9 mouse cellular contexts compared by ENCODE assay signal in the genomic region with DNA sequence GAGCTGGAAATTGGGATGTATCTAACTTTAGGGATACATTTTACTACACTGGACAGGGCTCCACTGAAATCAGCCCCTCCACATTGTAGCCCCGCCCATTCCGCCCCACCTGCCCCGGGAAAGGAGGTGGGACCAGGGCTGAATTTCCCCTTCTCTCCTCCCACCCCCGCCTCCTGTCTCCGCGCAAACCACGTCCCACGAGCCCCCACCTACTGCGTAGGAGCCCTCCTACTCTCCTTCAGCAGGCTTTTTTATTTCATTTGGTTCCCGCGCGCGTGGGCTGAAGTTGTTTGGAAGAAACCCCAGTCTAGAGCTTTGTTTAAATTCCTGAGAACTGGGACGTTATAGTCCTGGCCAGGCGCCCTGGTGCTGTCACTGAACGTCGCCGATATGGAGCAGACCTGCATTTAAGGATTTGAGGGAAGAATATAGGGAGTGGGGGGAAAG. TPM values are rescaled to one million over a fixed set of nuclear protein-coding genes. Genes with fewer than 3 reads are reported as not detected.
A peak's percentile ranks its signal among the peaks of the same experiment; 100 is the strongest.
DNase-seq lines count a peak whose midpoint lies in the region; ATAC-seq and TF ChIP-seq lines count a peak whose summit lies in the region.
"Had no signal": no experiment of that assay in that cellular context is flagged by ENCODE, and none has a peak within 500 bp of the region (broad histone marks: within the 10 kb centered on the region; RNA-seq: fewer than 3 reads in every experiment).

No protein-coding gene starts in this region.

- DNase-seq in heart, postnatal 25 days (ENCODE audit: low spot score) = no peak
- DNase-seq in forebrain, postnatal 0 days = peak; percentile 36
- DNase-seq in layer of hippocampus, adult 8-10 months (ENCODE audit: low spot score in 2 of 2) = peak; percentile 38 to 61
- DNase-seq in midbrain, embryonic 11.5 days (ENCODE audit: low spot score, missing footprints) = peak; percentile 90
- DNase-seq in cerebellum, adult 11-12 months = no peak
- DNase-seq in spleen, postnatal 10 days (ENCODE audit: low spot score in 2 of 2) = no peak

- ATAC-seq in heart, embryonic 13.5 days (ENCODE audit: extremely low read depth, insufficient number of reproducible peaks, low FRiP score, low TSS enrichment) = no peak; the same call in 1 of the 2 replicates
- ATAC-seq in forebrain, postnatal 0 days = 0 out of 2 replicates have a peak, but pooled peaks have one; percentile 18
- peak; percentile 66 for ATAC-seq in midbrain, embryonic 11.5 days (ENCODE audit: low FRiP score)

- no peak for TF ChIP-seq POLR2A in ES-Bruce4 (IDR thresholded peaks at IDR 0.05; ENCODE audit: insufficient read depth, low read length)

- peak overlapping the region; percentile 85 for H3K4me2 ChIP-seq in heart, embryonic 13.5 days
- peak overlapping the region; percentile 53 for H3K4me2 ChIP-seq in forebrain, postnatal 0 days (ENCODE audit: low read depth)
- peak overlapping the region; percentile 53 for H3K4me2 ChIP-seq in midbrain, embryonic 11.5 days

- H3K27me3 ChIP-seq in heart, embryonic 13.5 days (replicated peaks) = peaks cover 78% of the 10 kb centered on the region
- no peaks in the 10 kb centered on the region; the same call in 1 of the 2 replicates for H3K27me3 ChIP-seq in ES-Bruce4 (ENCODE audit: control insufficient read depth, insufficient read depth, low read length, poor library complexity, severe bottlenecking)
- H3K27me3 ChIP-seq in forebrain, postnatal 0 days (ENCODE audit: insufficient read depth, low read length) = peaks cover 36% of the 10 kb centered on the region
- peaks cover 48% of the 10 kb centered on the region for H3K27me3 ChIP-seq in midbrain, embryonic 11.5 days (ENCODE audit: control insufficient read depth, insufficient read depth, low read length)

- intact Hi-C loops in heart, postnatal 25 days (cut with DNase I) = loop anchor here (1.0 to 10.0 kb wide), 3 partner anchors 71 to 203 kb away; no protein-coding TSS in a partner anchor

- no peaks in the 10 kb centered on the region for H3K9me3 ChIP-seq in heart, embryonic 13.5 days
- H3K9me3 ChIP-seq in ES-Bruce4 (replicated peaks; ENCODE audit: control insufficient read depth, insufficient read depth, low read length, poor library complexity, severe bottlenecking) = no peaks in the 10 kb centered on the region
- no peaks in the 10 kb centered on the region for H3K9me3 ChIP-seq in forebrain, postnatal 0 days (ENCODE audit: low read length)
- H3K9me3 ChIP-seq in midbrain, embryonic 11.5 days (ENCODE audit: control insufficient read depth, low read length) = no peaks in the 10 kb centered on the region

- H3K36me3 ChIP-seq in heart, embryonic 13.5 days = peaks cover 30% of the 10 kb centered on the region
- H3K36me3 ChIP-seq in ES-Bruce4 (ENCODE audit: control insufficient read depth, insufficient read depth, low read length, poor library complexity, severe bottlenecking) = no peaks in the 10 kb centered on the region
- no peaks in the 10 kb centered on the region for H3K36me3 ChIP-seq in forebrain, postnatal 0 days (ENCODE audit: insufficient read depth)
- no peaks in the 10 kb centered on the region for H3K36me3 ChIP-seq in midbrain, embryonic 11.5 days (ENCODE audit: control insufficient read depth, insufficient read depth, low read length)

- no peak for TF ChIP-seq EP300 in ES-Bruce4 (IDR thresholded peaks at IDR 0.05; ENCODE audit: insufficient read depth, low read depth, low read length)

- H3K27ac ChIP-seq in heart, embryonic 13.5 days (replicated peaks) = peak overlapping the region; percentile 86
- no peak overlapping the region for H3K27ac ChIP-seq in ES-Bruce4 (ENCODE audit: insufficient read depth, low read length)
- H3K27ac ChIP-seq in forebrain, postnatal 0 days (ENCODE audit: low read depth, low read length) = no peak overlapping the region
- H3K27ac ChIP-seq in midbrain, embryonic 11.5 days (ENCODE audit: low read depth, low read length) = no peak overlapping the region

- peaks cover 67% of the 10 kb centered on the region for H3K4me1 ChIP-seq in heart, embryonic 13.5 days
- H3K4me1 ChIP-seq in ES-Bruce4 (ENCODE audit: control insufficient read depth, insufficient read depth, low read length) = peaks cover 2% of the 10 kb centered on the region
- no peaks in the 10 kb centered on the region for H3K4me1 ChIP-seq in forebrain, postnatal 0 days (ENCODE audit: insufficient read depth)
- H3K4me1 ChIP-seq in midbrain, embryonic 11.5 days (ENCODE audit: control insufficient read depth, insufficient read depth, low read length) = peaks cover 9% of the 10 kb centered on the region

- under 1% methylated on average over 18 of the region's 18 CpGs for WGBS in heart, embryonic 13.5 days
- whole genome bisulfite sequencing in forebrain, postnatal 0 days = 1% methylated on average over 18 of the region's 18 CpGs
- WGBS in midbrain, embryonic 11.5 days = under 1% methylated on average over 18 of the region's 18 CpGs

- no peak for TF ChIP-seq CTCF in ES-Bruce4 (IDR thresholded peaks at IDR 0.05; ENCODE audit: low read depth, low read length)
- no peak for TF ChIP-seq CTCF in forebrain, postnatal 0 days (IDR thresholded peaks at IDR 0.05; ENCODE audit: low read depth)

- peak overlapping the region; percentile 87 for H3K9ac ChIP-seq in heart, embryonic 13.5 days
- peak overlapping the region; percentile 42 for H3K9ac ChIP-seq in ES-Bruce4 (ENCODE audit: low read depth, poor library complexity, severe bottlenecking)
- H3K9ac ChIP-seq in forebrain, postnatal 0 days = no peak overlapping the region
- peak overlapping the region; percentile 18; the same call in 1 of the 2 replicates for H3K9ac ChIP-seq in midbrain, embryonic 11.5 days (ENCODE audit: low read length)

- H3K4me3 ChIP-seq in heart, embryonic 13.5 days = peak overlapping the region; percentile 63
- H3K4me3 ChIP-seq in ES-Bruce4 (ENCODE audit: low read depth, low read length) = peak overlapping the region; percentile 57
- peak overlapping the region; percentile 27 for H3K4me3 ChIP-seq in forebrain, postnatal 0 days (ENCODE audit: low read depth, low read length)
- H3K4me3 ChIP-seq in midbrain, embryonic 11.5 days (ENCODE audit: low read depth, low read length) = peak overlapping the region; percentile 27

RNA-seq across cellular contexts. Expression of gene Col1a1, which starts 1.3 kb away (rescaled TPM):
- polyA plus RNA-seq in heart, embryonic 13.5 days (2015; fragmentation: Nextera tagmentation; extraction: Ambion mirVana) = 415 and 595 TPM in 2 replicates
- 100 to 1,000 TPM; 182 to 211 TPM for total RNA-seq in heart, postnatal 25 days (2021)
- polyA plus RNA-seq in ES-Bruce4 (2011; ENCODE audit: insufficient read depth, insufficient read length, low read depth, missing spikeins) = 17.1 and 18.1 TPM in 2 replicates
- 26.5 and 177 TPM in 2 replicates for total RNA-seq in forebrain, postnatal 0 days (2014; rRNA removed)
- polyA plus RNA-seq in forebrain, postnatal 0 days (2015; fragmentation: Nextera tagmentation; extraction: Ambion mirVana) = 33.2 and 43.3 TPM in 2 replicates
- total RNA-seq in layer of hippocampus, adult 8-10 months (2022) = 1 to 10 TPM; 6.6 to 7.8 (median 7.3) TPM
- polyA plus RNA-seq in midbrain, embryonic 11.5 days (2014; fragmentation: Nextera tagmentation; extraction: Ambion mirVana) = 128 and 136 TPM in 2 replicates

RNA-seq across cellular contexts. Expression of gene Hils1, which starts 30.0 kb away (rescaled TPM):
- polyA plus RNA-seq in heart, embryonic 13.5 days (2015; fragmentation: Nextera tagmentation; extraction: Ambion mirVana) = 0.23 TPM in 1 of 2 replicates, not detected in the other
- not detected for total RNA-seq in heart, postnatal 25 days (2021)
- not detected in 2 replicates for polyA plus RNA-seq in ES-Bruce4 (2011; ENCODE audit: insufficient read depth, insufficient read length, low read depth, missing spikeins)
- total RNA-seq in forebrain, postnatal 0 days (2014; rRNA removed) = not detected in 2 replicates
- not detected in 2 replicates for polyA plus RNA-seq in forebrain, postnatal 0 days (2015; fragmentation: Nextera tagmentation; extraction: Ambion mirVana)
- not detected for total RNA-seq in layer of hippocampus, adult 8-10 months (2022)
- not detected in 2 replicates for polyA plus RNA-seq in midbrain, embryonic 11.5 days (2014; fragmentation: Nextera tagmentation; extraction: Ambion mirVana)
- polyA plus RNA-seq: large intestine, adult 2 months had no signal

RNA-seq across cellular contexts. Expression of gene Sgca, which starts 38.8 kb away (rescaled TPM):
- polyA plus RNA-seq in heart, embryonic 13.5 days (2015; fragmentation: Nextera tagmentation; extraction: Ambion mirVana) = 27.0 and 29.2 TPM in 2 replicates
- total RNA-seq in heart, postnatal 25 days (2021) = 100 to 1,000 TPM; 142 to 163 TPM
- not detected in 2 replicates for polyA plus RNA-seq in ES-Bruce4 (2011; ENCODE audit: insufficient read depth, insufficient read length, low read depth, missing spikeins)
- total RNA-seq in forebrain, postnatal 0 days (2014; rRNA removed) = 0.15 TPM in 1 of 2 replicates, not detected in the other
- 0.09 and 0.13 TPM in 2 replicates for polyA plus RNA-seq in forebrain, postnatal 0 days (2015; fragmentation: Nextera tagmentation; extraction: Ambion mirVana)
- under 1 TPM in 2 of 4 experiments, not detected in 2; 0.23 to 0.56 TPM for total RNA-seq in layer of hippocampus, adult 8-10 months (2022)
- polyA plus RNA-seq in midbrain, embryonic 11.5 days (2014; fragmentation: Nextera tagmentation; extraction: Ambion mirVana) = not detected in 2 replicates

RNA-seq across cellular contexts. Expression of gene Ppp1r9b, which starts 53.5 kb away (rescaled TPM):
- 6.5 and 6.8 TPM in 2 replicates for polyA plus RNA-seq in heart, embryonic 13.5 days (2015; fragmentation: Nextera tagmentation; extraction: Ambion mirVana)
- 10 to 100 TPM; 45.5 to 52.6 TPM for total RNA-seq in heart, postnatal 25 days (2021)
- 20.3 and 21.0 TPM in 2 replicates for polyA plus RNA-seq in ES-Bruce4 (2011; ENCODE audit: insufficient read depth, insufficient read length, low read depth, missing spikeins)
- 184 and 202 TPM in 2 replicates for total RNA-seq in forebrain, postnatal 0 days (2014; rRNA removed)
- 22.3 and 24.9 TPM in 2 replicates for polyA plus RNA-seq in forebrain, postnatal 0 days (2015; fragmentation: Nextera tagmentation; extraction: Ambion mirVana)
- total RNA-seq in layer of hippocampus, adult 8-10 months (2022) = 100 to 1,000 TPM; 819 to 832 (median 829) TPM
- polyA plus RNA-seq in midbrain, embryonic 11.5 days (2014; fragmentation: Nextera tagmentation; extraction: Ambion mirVana) = 10.5 and 12.4 TPM in 2 replicates

Comparison
In these comparisons a context has a peak if more than half of its experiments do, and no peak if none do; other contexts are left out.
1. DNase-seq: peak in forebrain, postnatal 0 days (single experiment), layer of hippocampus, adult 8-10 months (2 of 2) and midbrain, embryonic 11.5 days (single experiment); none in heart, postnatal 25 days (single experiment), cerebellum, adult 11-12 months (single experiment) and spleen, postnatal 10 days (0 of 2).
2. RNA of gene Sgca, which starts 38.8 kb away (polyA plus RNA-seq): 27.0 to 29.2 TPM in heart, embryonic 13.5 days; not detected in ES-Bruce4, 0.09 to 0.13 TPM in forebrain, postnatal 0 days and not detected in midbrain, embryonic 11.5 days; every median in the first group is over 10 times any median in the second.
3. Peak in every context shown above with its lines, with median percentiles within 50 percentile points of each other: H3K4me2 ChIP-seq and H3K4me3 ChIP-seq.